Mouse (Mus musculus): ENCODE results near the gene Kank3.

DNA sequence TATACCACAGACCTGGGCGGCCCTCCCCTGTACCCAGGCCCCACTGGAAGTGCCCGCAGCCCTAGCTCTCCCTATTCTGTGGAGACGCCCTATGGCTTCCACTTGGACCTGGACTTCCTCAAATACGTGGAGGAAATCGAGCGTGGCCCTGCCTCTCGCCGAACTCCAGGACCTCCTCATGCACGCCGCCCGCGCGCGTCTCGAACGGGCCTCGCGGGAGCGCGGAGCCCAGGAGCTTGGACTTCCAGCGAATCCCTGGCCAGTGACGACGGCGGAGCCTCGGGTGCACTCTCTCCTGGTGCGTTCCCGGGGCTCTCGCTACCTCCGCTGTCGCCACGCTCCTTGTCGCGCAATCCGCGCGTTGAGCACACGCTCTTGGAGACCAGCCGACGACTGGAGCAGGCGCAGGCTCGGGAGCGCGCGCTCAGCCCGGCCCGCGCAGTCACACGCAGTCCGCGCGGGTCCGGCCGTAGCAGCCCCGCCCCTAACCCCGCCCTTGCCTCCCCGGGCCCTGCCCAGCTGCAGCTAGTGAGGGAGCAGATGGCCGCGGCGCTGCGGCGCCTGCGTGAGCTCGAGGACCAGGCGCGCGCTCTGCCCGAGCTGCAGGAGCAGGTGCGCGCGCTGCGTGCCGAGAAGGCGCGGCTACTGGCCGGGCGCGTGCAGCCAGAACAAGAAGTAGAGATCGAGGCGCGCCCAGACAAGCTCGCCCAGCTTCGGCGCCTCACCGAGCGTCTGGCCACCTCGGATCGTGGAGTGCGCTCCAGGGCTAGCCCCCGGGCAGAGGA is 7.1 kb downstream of the Kank3 start:
- TF ChIP-seq CTCF (IDR thresholded peaks at IDR 0.05; ENCODE audit: low read depth) (no peak), EP300 (optimal IDR thresholded peaks at IDR 0.05) (no peak)
